Mouse (Mus musculus) testis, postnatal 10 days (tissue): Measurements from ENCODE around the gene Ear6.

Experiments used
- DNase-seq: peaks from one replicate; pipeline ENCODE4 v3.0.0; 2021; ENCODE audit warnings: low spot score

Ear6 gene

DNA sequence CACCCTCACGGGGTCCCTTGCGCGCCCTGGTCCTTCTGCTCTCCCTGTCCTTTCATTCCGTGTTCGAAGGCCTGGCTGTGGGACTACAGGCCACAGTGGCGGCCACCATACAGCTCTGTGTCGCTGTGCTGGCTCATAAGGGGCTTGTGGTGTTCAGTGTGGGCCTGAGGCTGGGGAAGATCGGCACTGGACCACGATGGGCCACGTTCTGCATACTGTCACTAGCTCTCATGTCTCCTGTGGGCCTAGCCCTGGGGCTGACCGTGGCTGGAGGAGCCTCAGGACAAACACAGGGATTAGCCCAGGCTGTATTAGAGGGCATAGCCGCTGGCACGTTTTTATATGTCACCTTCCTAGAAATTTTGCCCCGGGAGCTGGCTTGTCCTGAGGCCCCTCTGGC, 41.6 kb downstream of the Ear6 start:
- no peak for DNase-seq

DNA sequence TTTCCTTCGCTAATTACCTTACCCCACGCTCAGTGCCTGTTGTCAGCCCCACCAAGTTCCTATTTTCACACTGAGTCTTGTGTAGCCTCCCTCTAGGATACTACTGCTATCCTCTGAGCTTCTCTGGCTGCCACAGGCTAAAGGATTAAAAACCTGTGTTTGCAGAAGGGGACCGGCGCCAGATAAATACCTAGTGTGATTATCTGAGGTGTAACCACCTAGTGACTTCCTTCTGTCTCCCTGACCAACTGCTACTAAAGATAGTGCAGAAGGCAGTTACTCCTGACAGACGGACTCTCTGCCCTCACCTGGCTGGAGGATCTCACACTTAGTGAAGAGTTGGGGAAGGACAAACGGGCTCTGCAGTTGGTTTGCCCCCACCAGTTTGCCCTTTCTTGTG, 42.5 kb downstream of the Ear6 start:
- no peak for DNase-seq

DNA sequence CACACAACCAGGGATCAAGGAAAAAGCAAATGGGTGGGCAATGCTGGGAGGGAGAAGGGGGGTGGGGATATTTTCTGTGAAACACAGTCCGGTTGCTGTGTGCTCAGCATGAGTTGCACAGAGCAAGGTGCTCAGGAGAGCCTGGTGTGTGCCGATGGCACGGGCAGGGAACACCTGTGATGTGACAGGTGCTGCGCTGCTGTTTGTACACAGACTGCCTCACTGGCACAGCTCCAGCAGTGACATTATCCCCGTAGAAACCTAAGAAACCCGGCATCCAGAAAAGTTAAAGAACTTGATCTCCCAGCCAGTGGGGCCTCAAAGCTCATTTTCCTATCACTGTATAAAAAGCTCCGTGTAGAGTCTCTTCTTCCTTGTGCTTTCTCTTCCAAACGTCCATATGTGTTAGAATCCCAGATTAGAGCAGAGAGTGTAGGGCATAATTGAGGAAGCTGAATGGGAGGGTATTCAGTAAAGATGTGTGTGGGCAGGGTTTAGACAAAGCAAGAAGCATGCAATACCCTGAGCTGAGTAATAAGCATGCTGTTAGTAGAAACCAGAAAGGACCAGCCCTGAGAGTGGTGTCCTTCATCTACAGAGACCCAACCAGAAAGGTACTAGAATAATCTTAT, 43.2 kb downstream of the Ear6 start:
- DNase-seq = no peak

DNA sequence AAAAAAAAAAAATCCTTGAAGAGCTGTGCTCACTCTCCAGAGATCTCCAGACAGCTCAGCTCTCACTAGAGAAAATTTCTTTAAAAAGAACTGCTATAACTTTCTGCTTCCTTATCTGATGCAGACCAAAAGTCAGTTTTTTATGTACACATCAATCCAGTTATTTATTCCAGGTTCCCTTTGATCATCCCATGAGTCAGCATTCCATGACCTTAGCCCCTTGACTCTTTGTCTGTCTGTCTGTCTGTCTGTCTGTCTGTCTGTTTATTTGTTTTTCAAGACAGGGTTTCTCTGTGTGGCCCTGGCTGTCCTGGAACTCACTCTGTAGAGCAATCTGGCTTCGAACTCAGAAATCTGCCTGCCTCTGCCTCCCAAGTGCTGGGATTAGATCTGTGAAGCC, 45.9 kb downstream of the Ear6 start:
- DNase-seq = no peak

DNA sequence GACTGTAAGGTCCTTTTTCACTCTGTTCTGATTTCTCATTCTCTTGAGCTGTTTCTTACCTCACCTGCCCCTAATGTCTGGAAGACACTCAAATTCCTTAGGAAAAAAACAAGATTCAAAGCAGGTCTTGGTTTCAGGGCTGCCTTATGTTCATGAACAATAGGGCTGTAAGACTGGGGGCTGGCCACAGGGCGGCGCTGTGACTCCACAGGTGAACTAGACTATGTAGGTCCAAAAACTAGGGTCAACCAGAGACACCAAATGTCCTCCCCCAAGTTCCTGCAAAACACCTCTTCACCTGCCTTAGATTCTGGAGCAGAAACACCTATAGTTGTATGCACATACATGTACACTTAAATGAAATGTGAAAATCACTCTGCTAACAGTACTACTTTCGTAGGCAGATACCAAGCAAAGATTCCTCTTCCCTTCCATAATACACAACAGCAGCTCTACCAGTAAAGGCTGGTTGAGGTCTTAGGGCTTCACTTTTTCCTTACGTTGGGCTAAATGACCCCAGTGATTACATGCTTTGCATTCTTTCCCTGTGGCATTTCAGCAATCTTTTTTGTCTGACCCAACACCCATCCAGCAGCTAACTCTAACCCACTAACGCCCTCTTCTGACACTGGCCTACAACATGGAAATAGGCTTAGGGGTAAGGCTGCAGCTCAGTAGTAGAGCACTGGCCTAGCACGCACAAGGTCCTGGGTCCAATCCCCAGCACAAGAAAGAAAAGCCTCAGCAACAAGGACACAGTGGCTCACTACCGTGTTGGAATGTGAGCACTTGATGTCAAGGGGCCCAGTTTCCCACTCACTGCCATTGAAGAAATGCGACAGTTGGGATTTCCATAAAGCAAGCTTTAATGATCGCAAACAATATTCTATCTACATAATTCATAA, 49.6 kb downstream of the Ear6 start:
- peak; percentile 95 for DNase-seq

GRCm38 (mm10) chr14:51903782-51904181, 50.3 kb downstream of the Ear6 start:
- DNase-seq = no peak
